Mouse (Mus musculus) embryo, embryonic 10 days (tissue): ENCODE data around the gene Fkbp9.
A peak's percentile ranks its signal among the peaks of the same experiment; 100 is the strongest.

Experiments used
- DNase-seq: peaks from one replicate; pipeline ENCODE4 v3.0.0-alpha.2; 2015; ENCODE audit warnings: low spot score

Fkbp9 gene

DNA sequence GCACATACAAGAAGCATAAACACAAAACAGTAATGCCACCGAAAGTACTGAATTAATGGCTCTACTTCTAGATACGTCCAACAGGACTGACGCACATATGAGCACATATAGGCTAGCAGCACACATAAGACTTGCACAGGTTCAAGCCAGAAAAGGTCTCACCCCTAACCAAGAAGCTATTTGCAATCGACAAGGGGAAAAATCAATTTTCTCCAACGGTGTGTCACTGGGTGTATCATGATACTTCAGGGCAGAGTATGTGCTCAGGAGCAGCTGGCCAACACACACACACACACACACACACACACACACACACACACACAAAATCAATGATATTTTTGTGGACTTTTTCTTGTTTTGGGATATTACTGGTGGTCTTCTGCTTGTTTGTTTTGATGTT, 73.6 kb downstream of the Fkbp9 start:
- DNase-seq: no peak

DNA sequence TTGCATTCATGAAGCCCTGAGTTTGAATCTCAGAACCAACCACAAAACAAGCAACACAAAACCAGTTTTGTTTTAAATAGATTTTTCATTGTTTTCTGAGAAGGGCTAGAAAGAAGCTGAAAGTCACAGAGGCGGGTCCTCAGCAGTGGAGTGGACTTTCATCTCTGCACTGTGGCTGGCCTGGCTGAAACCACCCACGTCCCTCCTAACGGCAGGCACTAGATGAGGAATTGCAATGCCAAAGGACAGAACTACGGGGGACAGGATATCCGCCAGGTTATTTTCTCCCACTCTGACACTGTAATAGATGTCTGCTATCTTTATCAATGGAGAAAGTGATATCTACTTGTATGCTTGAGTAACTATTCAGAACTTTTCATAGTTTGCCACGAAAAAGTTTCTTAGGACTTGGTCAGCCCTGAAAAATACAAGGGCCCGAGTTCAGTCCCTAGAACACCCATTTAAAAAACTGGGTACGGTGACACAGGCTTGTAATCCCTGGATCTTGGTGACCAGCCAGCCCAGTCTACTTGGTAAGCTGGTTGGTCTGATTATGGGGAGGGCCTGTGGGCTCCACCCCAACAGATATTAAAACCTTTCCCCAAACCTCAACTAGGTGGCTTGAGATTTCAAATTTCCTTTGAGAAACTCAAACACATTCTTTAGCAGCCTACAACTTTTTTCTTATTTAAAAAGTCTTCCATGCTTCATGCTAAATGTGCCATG, 74.4 kb downstream of the Fkbp9 start:
- DNase-seq: no peak

- DNase-seq: no peak
Observed at GRCm38 (mm10) chr6:56907973-56908372, 76.1 kb downstream of the Fkbp9 start.

GRCm38 (mm10) chr6:56908397-56908796, 76.5 kb downstream of the Fkbp9 start:
- DNase-seq: no peak

DNA sequence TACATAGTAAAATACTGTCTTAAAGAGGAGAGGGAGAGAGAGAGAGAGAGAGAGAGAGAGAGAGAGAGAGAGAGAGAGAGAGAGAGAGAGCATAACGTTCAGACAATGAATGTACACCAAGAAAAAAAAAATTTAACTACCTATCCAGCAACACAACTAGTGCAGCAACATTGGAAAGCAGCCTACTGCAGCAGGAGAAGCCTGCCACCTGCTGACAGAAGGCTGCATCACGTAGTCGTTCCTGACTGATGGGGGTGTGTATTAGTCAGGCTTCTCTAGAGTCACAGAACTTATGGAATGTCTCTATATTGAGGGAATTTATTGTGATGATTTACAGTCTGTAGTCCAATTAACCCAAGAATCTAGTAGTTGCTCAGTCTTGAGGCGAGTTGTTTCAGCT, 77.1 kb downstream of the Fkbp9 start:
- peak; percentile 71 for DNase-seq

DNA sequence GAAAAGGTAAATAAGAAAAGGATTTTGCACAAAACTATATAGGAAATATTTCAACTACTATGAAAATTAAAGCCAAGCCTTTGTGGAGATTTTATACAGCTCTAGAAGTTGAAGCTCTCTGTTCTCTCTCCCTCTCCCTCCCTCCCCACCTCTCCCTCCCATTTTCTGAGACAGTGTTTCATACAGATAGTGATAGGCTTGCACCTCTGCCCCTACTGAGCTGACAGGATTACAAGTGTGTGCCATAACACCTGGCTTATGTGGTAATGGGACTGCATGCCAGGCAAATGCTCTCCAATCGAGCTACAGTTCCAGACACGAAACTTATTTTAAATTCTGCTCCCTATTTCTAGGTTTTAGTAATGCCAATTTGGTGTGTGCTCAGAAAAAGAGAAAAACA, 79.1 kb downstream of the Fkbp9 start:
- no peak for DNase-seq

DNA sequence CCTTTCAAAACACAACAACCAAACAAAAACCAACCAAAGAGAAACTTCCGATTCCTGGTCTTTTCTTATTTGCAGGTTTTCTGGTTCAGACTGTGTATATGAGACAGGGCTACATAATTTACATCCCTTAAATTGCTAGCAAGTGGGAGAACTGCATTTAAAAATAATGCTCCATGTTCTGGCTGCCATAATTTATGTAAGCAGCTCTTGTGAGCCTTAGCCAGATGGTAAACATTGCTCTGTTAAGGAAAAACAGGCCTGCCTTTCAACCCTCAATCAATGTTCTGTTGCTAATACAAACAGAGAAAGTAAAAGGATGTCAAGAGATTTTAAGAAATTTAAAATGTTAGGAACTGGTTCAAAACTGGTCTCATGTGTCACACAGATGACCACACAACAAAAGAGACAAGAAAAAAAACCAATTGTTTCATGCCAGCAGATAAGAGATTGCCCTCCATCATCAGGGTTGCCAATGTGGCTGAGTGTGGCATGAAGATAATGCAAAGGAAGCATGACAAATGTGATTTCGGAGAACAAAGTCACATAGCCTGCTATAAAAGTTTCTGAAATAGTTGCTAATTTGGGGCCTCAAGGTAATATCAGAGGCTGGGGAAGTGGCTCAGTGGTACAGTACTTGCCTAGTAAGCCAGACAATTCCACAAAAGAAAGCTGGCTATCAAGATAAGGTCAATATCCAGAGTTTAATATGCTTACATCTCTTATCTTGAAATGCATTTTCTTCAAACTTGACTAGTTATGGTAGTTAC, 81.4 kb downstream of the Fkbp9 start:
- no peak for DNase-seq

DNA sequence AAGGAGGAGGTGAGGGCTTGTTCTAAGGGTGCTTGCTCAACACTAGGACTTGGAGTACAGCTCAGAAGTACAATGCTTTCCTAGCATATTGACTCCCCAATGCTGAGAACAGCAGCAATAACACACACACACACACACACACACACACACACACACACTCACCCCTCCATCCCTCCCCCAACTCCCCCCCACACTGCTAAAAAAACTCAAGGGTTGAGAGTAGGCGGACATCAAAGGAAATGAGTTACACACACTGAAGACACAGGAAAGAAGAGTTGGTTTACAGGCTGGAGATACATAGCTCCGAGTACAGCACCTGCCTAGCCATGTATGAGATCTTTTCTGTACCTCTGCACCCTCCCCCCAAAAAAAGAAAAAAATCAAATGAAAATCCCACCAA, 84.4 kb downstream of the Fkbp9 start:
- no peak for DNase-seq

GRCm38 (mm10) chr6:56917578-56918368, 85.9 kb downstream of the Fkbp9 start:
- DNase-seq: no peak

GRCm38 (mm10) chr6:56919330-56920044, 87.6 kb downstream of the Fkbp9 start:
- DNase-seq: no peak

GRCm38 (mm10) chr6:56920222-56921092, 88.6 kb downstream of the Fkbp9 start:
- DNase-seq: no peak

GRCm38 (mm10) chr6:56923331-56923725, 91.5 kb downstream of the Fkbp9 start:
- DNase-seq: peak; percentile 59

GRCm38 (mm10) chr6:56923726-56924707, 92.2 kb downstream of the Fkbp9 start, which contains the start of the genes Nt5c3 and Vmn1r4:
Gene Nt5c3, minus strand, starts transcription at chr6:56923932.
Gene Vmn1r4, plus strand, starts transcription at chr6:56924015.
- peak; percentile 92 for DNase-seq
